Mouse (Mus musculus): ENCODE measurements around the gene Gnptab.

Gene Gnptab

DNA sequence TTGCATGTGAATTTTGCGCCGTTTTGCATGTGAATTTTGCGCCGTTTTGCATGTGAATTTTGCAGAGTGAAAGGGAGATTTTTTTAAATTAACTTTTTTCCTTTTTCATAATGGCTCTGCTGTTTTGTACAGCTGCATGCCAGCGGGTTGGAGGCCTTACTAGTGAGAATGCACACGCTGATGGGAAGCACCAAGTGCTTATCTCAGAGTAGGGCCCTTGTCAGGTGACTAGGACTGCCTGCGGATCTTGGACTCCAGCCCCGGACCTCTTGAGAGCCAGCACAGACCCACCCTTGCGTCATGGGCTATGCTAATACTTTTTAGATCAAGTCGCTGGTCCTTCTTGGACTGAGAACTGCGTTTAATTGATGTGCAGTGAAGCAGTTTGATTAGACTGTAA, 1.1 kb downstream of the Gnptab start:
- peak; percentile 59 for DNase-seq

DNA sequence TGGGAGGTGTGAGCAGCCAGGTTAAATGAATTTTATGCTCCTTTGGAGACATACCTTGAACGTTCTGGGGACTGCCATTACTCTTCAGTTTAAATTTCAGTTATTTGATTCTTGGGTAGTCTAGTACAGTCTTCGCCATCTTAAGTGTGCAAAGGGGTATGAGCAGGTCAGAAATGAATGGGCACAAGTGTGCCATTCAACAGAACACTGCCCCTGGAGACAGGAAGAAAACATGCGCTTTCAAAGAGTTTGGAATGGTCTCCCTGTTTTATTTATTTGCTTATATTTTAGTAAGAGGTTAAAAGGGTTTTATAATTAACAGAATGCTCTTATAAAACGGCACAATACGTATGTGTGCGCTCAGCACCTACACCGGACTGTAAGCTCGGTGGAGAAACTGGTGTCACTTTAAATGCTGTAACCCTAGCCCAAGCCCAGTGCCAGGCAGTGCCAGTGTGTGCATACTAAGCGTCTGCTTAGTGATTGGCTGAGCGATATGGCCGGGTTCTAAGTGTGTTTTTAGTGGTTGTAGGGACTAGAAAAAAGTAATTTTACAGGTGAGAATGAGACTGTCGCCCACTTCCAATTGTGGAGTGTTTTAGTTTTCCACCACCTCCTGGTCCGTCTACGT, 1.6 kb downstream of the Gnptab start:
- DNase-seq: no peak

- no peak for DNase-seq
Measured at GRCm38 (mm10) chr10:88381286-88381685, 2.4 kb downstream of the Gnptab start.

DNA sequence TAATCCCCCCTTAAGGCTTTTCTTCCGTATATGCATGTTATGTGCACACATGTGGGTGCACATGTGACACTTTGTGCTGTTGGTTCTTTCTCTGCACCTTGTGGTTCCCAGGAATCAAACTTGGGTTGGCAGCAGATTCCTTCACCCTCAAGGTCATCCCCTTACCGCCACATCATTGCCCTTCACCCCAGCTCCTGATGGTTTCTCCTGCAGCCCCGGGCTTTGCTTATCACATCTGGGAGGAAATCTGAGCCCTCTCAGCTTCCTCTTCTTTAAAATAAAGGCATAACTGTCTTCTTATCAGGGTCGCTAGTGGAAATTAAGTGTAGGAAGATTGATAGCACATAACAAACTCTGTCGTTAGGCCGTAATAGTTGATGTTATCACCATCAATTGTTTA, 3.1 kb downstream of the Gnptab start:
- DNase-seq: no peak

DNA sequence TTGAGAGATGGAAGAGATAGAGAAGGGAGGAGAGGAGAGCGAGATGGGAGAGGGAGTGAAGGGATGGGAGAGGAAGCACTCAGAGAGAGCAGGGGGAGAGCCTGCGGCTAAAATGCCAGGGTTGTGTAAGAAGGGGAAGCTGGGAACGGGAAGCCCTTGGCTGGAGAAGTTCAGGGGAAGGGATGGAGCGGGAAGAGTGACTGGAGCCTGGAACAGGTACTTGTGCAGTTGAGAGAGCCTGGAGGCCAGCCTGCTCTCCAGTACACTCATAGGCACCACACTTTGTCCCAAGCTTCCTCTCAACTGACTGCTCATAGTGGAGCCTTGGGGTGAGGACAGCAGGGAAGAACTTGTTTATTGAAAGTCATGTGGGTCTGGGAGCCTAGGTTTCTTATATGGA, 4.5 kb downstream of the Gnptab start:
- no peak for DNase-seq

- no peak for DNase-seq
Measured at GRCm38 (mm10) chr10:88384081-88384480, 5.1 kb downstream of the Gnptab start.

DNA sequence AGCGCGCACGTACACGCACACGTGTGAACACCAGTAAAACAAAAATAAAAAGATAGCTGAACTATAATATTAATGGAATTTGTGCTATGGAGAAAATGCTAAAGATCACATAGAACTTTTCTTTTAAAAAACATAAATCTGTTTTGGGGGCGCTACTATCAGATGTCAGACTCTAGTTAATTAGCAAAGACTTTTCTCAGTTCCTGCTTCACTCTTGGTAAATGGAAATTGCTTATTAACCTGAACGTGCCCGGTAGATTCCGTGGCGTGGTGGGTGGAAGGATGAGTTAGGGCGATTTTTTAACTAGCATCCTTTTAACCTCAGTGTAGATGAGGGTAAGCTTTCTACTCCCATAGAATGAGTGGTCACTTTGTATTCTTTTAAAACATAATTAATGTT, 6.4 kb downstream of the Gnptab start:
- DNase-seq: no peak

- no peak for DNase-seq
Measured at GRCm38 (mm10) chr10:88385758-88386157, 6.8 kb downstream of the Gnptab start.

DNA sequence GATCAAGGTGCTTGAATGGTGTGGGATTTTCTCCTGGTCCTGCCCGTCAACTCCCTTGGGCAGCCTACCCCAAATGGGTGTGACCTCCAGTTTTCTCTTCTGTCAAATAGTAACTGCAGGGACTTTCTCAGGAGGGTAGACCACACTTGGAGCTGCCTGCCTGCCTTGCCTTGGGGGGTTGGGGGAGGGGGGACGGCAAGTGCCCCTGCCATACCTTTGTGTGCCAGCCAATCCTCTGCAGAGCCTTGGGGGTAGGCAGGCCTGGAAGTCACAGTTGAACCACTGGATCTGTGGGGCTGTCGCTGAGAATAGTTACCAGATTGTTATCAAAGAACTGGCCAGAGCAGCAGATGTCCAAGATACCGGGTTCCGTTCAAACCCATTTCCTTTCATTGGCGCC, 7.3 kb downstream of the Gnptab start:
- DNase-seq: no peak

DNA sequence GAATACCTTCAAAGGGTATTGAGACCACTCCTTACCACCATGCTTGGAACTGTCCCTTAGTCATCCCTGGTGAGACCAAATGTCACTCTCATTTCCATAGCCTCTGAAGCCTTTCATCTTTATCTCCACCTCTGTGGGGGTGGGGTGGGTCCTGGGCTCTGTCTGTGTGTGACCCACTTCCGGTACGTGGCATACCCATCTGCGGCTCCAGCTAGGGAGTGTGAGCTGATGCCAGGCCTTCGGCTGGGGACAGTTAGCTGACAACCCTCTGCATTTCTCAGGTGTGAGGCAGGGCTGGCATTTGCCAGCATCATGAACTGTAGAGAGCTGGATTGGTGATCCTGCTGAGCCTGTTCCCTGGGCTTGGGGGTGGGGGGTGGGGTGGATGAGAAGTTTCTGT, 10.6 kb downstream of the Gnptab start:
- DNase-seq: no peak

- DNase-seq: no peak
Measured at GRCm38 (mm10) chr10:88390096-88390790, 11.3 kb downstream of the Gnptab start.

GRCm38 (mm10) chr10:88391495-88391894, 12.6 kb downstream of the Gnptab start:
- DNase-seq: no peak

DNA sequence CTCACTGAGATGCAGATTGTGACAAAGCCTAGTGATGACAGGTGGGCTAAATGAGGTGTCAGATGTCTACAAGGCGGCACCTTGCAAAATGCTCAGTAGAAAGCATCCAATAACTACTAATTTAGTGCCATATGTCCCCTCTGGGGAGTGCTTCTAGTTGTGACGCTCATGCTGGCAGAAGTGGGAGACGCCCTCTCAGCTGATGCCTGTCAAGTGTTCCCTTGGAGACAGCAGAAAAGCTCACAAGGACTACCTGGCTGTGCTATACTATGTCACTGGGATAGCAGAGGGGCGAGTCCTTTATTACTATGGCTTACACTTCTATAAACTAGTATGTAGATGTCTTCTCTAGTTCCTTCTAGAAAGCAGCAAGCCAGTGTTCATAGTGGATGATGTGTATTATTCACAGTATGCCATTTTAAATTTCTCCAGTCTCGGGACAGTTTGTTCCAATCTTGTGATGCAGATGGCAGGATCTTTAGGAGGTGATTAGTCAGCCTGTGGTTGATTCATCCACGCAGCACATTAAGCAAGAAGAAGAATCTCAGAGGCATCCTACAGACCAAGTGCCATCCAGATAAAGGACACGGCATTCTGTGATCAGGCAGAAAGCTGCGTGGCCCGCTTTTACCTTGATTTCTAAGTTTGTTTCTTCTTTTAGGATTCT, 13.4 kb downstream of the Gnptab start:
- DNase-seq: peak; percentile 70

DNA sequence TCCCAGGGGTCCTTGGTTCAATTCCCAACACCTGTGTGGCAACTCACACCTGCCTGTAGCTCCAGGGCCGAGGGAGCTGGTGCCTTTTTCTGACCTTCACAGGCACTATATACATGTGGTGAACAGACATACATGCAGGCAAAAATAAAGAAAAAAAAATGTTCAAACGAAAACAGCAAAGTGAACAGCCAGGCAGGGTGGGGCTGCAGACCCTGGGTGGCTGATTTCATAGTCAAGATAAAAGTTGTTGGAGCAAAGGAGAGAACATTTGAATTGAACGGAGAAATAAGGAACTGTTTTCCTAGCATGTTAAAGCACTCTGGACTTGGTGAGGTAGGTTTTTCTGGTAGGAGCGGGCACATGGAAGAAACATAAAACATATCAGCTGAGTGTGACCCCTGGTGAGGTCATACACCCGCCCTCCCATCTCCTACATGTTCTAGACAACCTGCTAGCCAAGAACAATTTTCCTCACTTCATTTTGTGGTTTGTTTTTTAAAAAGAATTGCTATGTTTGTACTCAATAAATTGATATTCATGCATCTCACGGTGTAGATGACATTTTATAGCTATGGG, 19.8 kb downstream of the Gnptab start:
- no peak for DNase-seq

DNA sequence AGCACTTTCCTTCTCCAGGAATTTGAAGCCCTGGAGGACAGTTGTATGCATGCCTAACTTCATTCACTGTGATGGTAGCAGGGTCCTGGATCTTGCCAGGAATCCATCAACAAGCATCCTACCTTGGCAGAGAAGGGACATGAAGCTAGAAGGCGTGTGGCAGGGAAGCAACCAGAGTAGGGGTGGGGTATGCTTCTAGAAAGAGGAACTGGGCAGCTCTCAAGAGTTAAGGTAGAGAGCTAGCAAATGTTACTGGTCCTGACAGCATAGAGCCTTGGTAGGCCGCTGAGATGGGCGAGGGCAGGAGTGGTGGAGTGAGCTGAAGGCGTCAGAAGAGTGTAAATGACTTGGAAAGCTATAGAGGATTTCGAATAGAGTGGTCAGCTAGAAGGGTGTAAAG, 20.3 kb downstream of the Gnptab start:
- DNase-seq: no peak

DNA sequence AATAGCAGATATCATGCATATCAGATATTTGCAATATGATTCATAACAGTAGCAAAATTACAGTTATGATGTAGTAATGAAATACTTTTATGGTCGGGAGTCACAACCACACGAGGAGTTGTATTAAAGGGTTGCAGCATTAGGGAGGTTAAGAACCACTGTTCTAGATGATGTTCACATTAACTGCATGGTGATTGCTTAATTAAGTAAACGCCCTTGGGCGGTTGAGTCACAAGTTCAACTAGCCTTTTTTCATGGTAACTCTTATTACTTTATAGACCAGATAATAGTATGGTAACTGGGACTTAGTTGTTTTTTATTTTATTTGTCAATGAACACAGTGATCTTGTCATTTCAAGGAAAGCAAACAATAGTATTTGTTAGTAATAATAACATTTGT, 24.1 kb downstream of the Gnptab start:
- DNase-seq: no peak

- no peak for DNase-seq
Measured at GRCm38 (mm10) chr10:88404220-88404619, 25.3 kb downstream of the Gnptab start.

- DNase-seq: peak; percentile 55
Measured at GRCm38 (mm10) chr10:88405812-88406211, 26.9 kb downstream of the Gnptab start.

- DNase-seq: no peak
Measured at GRCm38 (mm10) chr10:88407875-88408631, 29.1 kb downstream of the Gnptab start.

DNA sequence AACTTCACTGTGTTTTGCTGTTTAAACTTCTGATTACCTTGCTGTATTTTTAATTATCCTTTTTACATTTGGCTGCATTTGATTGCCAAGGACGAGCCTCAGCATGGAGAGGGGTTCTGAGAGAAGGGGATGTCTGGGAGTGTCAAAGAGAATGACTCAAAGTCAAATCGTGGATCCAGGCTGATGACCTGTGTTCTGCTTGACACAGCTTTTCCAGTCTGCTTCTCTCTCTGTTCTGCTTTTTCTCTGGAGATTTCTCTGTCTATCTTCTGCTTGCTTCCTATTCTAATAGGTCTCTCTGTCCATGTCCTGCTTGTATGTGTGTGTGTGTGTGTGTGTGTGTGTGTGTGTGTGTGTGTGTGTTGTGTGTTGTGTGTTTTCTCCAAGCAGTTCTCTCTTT, 30.8 kb downstream of the Gnptab start:
- no peak for DNase-seq

GRCm38 (mm10) chr10:88412290-88412995, 33.5 kb downstream of the Gnptab start:
- DNase-seq: no peak

DNA sequence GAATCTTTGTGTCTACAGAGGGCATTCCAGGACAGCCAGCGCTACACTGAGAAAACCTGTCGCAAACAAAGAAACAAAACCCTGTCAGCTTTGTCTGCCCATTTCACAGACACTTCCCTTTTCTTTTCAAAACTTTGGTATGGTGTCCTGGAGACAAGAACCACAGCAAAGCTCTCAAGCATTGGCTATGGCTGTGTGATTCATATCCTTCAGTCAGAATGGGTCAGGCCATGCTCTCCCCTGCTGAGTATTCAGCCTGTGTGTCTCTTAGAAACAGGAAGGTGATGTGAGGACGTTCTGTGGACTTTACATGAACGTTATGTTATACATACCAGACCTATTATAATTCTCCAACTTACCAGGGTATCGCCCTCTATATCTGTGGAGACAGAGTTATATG, 38.8 kb downstream of the Gnptab start:
- DNase-seq: no peak

DNA sequence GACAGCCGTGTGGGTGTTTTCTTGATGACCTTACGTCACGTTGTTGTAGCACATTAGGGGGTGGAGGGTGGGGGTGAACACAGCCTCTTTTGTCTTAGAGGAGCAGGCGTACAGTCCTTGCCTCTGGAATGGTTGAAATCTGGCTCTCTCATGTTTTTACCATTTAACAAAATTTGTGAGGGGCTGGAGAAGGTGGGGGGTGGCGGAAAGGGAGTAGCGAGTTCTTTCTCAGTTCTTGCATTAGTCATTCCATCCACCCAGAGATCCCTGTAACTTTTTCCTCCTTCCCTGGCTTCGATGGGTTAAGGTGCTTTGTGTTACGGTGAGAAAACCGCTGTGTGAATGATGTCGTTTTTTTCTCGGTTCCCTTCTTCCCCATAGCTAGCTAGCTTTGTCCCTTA, 41.2 kb downstream of the Gnptab start:
- no peak for DNase-seq

Data from layer of hippocampus, adult 9-11 months (tissue).